Mouse (Mus musculus): ENCODE data around the gene Bmp6. TPM values are rescaled to one million over a fixed set of nuclear protein-coding genes. Genes with fewer than 3 reads are reported as not detected.

Gene Bmp6
- total and polyA plus RNA-seq, 2 experiments from 2014 or later, result 2.0 to 19.2 TPM

DNA sequence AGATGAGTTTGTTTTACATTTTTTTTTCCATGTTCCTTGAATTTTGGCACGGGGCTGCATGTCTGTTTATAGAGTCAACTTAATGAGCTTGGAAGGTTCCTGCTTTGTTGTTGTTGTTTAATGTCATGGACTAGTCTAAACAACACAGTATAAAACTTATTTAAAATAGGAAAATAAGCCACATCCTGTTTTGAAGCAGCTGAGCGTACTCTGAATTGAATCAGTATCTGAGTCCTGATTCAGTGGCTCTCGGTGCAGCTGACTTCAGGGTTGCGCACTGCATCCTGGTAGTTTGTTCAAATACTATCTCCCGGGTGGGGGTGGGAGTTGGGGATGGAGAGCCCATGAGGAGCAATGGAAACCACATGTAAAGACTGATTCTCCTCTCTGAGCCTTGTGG, 48.5 kb downstream of the Bmp6 start:
- H3K27ac ChIP-seq (ENCODE audit: low read depth), result no peak overlapping the region

DNA sequence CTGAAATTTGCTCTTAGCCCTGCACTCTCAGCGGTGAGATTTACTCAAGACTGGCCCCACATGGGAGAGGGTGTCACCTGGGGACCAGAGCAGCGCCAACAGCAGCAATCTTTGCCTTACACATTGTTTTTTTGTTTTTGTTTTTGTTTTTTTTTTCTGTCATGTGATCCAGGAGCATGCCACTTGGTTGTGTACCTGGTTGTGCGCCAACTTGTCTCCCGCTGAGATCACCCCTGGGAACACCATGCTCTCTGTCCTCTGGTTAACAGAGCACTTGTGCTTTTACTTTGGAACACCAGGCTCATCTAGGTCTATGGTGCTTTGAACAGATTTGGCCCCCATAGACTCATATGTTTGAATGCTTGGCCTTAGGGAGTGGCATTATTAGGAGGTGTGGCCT, 50.1 kb downstream of the Bmp6 start:
- 90% methylated on average over 4 of the region's 4 CpGs for WGBS
- Histone ChIP-seq H3K4me1 (ENCODE audit: control insufficient read depth, insufficient read depth) (no peaks in the 10 kb centered on the region), H3K9me3 (replicated peaks; ENCODE audit: control insufficient read depth, low read length) (no peaks in the 10 kb centered on the region), H3K9ac (replicated peaks; ENCODE audit: low read depth, low read length) (no peak overlapping the region), H3K27ac (ENCODE audit: low read depth) (no peak overlapping the region), H3K4me2 (ENCODE audit: low read depth, low read length) (no peak overlapping the region), H3K4me3 (ENCODE audit: low read depth, low read length) (no peak overlapping the region), H3K36me3 (replicated peaks; ENCODE audit: control insufficient read depth, insufficient read depth, low read length) (no peaks in the 10 kb centered on the region), H3K27me3 (ENCODE audit: control insufficient read depth, insufficient read depth, low read length) (no peaks in the 10 kb centered on the region)
- TF ChIP-seq CTCF (IDR thresholded peaks at IDR 0.05; ENCODE audit: low read depth) (no peak), EP300 (IDR thresholded peaks at IDR 0.05; ENCODE audit: low read depth) (no peak)
- DNase-seq (ENCODE audit: low spot score), result no peak
- no peak for ATAC-seq (ENCODE audit: insufficient read depth, low read depth)

More for the DNA sequence above, 48.5 kb downstream of the Bmp6 start:
- ATAC-seq (ENCODE audit: insufficient read depth, low read depth) (no peak), DNase-seq (ENCODE audit: low spot score) (no peak)
- TF ChIP-seq CTCF (IDR thresholded peaks at IDR 0.05; ENCODE audit: low read depth) (no peak), EP300 (IDR thresholded peaks at IDR 0.05; ENCODE audit: low read depth) (no peak)
- Histone ChIP-seq H3K36me3 (replicated peaks; ENCODE audit: control insufficient read depth, insufficient read depth, low read length) (no peaks in the 10 kb centered on the region), H3K4me3 (ENCODE audit: low read depth, low read length) (no peak overlapping the region), H3K4me2 (ENCODE audit: low read depth, low read length) (no peak overlapping the region), H3K9ac (replicated peaks; ENCODE audit: low read depth, low read length) (no peak overlapping the region), H3K4me1 (ENCODE audit: control insufficient read depth, insufficient read depth) (no peaks in the 10 kb centered on the region), H3K27me3 (ENCODE audit: control insufficient read depth, insufficient read depth, low read length) (no peaks in the 10 kb centered on the region), H3K9me3 (replicated peaks; ENCODE audit: control insufficient read depth, low read length) (no peaks in the 10 kb centered on the region)
- 50% methylated on average over 5 of the region's 5 CpGs for WGBS

DNA sequence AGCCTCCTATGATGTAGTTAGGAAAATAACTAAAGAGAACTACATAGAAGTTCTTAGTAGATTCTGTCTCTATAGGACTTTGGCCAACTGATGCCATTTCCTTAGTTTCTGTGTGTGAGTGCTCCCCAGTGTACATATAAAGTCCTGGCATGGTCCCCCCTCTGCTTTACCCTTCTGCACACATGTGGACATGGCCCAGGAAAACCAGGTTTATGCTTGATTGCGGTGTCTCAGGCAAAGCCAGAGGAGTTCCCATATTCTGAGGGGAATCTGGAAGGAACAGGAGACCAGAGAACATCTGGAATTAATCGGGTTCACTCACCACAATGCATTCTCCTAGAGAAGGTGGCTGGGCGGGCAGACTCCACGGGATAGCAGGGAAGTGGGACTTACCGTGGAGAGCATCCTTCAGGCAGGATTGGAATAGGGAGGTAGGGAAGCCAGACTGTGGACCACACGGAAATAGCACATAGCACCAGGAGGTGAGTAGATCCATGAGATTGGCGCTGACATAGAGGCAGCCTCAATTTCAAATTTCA, 52.2 kb downstream of the Bmp6 start:
- WGBS, result 79% methylated on average over 7 of the region's 7 CpGs
- ATAC-seq (ENCODE audit: insufficient read depth, low read depth) (no peak), DNase-seq (ENCODE audit: low spot score) (no peak)
- Histone ChIP-seq H3K4me3 (ENCODE audit: low read depth, low read length) (no peak overlapping the region), H3K36me3 (replicated peaks; ENCODE audit: control insufficient read depth, insufficient read depth, low read length) (no peaks in the 10 kb centered on the region), H3K9me3 (replicated peaks; ENCODE audit: control insufficient read depth, low read length) (no peaks in the 10 kb centered on the region), H3K27me3 (ENCODE audit: control insufficient read depth, insufficient read depth, low read length) (no peaks in the 10 kb centered on the region), H3K9ac (replicated peaks; ENCODE audit: low read depth, low read length) (no peak overlapping the region), H3K27ac (ENCODE audit: low read depth) (no peak overlapping the region), H3K4me2 (ENCODE audit: low read depth, low read length) (no peak overlapping the region), H3K4me1 (ENCODE audit: control insufficient read depth, insufficient read depth) (no peaks in the 10 kb centered on the region)
- TF ChIP-seq EP300 (IDR thresholded peaks at IDR 0.05; ENCODE audit: low read depth) (no peak), CTCF (IDR thresholded peaks at IDR 0.05; ENCODE audit: low read depth) (no peak)

DNA sequence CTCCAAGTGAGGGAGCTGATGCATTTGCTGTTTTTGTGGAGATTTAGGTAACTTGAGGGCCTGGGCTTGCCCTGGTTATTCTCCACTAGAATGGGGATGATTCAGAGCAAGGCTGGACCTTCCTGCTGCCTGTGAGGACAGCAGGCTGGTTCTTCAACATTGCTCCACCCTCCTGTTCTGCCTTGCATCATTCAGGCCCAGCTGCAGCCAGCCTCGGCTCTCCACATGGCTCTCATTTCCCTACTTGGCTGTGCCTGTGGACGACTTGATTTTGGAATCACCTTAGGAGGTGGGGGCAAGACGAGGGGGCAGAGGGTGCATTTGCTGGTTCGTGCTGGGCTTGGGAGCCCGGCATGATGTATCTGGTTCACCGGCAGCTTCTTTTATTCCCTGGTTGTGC, 53.8 kb downstream of the Bmp6 start:
- Histone ChIP-seq H3K4me3 (ENCODE audit: low read depth, low read length) (no peak overlapping the region), H3K4me2 (ENCODE audit: low read depth, low read length) (no peak overlapping the region), H3K27me3 (ENCODE audit: control insufficient read depth, insufficient read depth, low read length) (no peaks in the 10 kb centered on the region), H3K9me3 (replicated peaks; ENCODE audit: control insufficient read depth, low read length) (no peaks in the 10 kb centered on the region), H3K36me3 (replicated peaks; ENCODE audit: control insufficient read depth, insufficient read depth, low read length) (no peaks in the 10 kb centered on the region), H3K9ac (replicated peaks; ENCODE audit: low read depth, low read length) (no peak overlapping the region), H3K27ac (ENCODE audit: low read depth) (no peak overlapping the region), H3K4me1 (ENCODE audit: control insufficient read depth, insufficient read depth) (no peaks in the 10 kb centered on the region)
- no peak for TF ChIP-seq EP300 (IDR thresholded peaks at IDR 0.05; ENCODE audit: low read depth)
- no peak for ATAC-seq (ENCODE audit: insufficient read depth, low read depth)
- WGBS, result 69% methylated on average over 6 of the region's 6 CpGs
- no peak for DNase-seq (ENCODE audit: low spot score)

DNA sequence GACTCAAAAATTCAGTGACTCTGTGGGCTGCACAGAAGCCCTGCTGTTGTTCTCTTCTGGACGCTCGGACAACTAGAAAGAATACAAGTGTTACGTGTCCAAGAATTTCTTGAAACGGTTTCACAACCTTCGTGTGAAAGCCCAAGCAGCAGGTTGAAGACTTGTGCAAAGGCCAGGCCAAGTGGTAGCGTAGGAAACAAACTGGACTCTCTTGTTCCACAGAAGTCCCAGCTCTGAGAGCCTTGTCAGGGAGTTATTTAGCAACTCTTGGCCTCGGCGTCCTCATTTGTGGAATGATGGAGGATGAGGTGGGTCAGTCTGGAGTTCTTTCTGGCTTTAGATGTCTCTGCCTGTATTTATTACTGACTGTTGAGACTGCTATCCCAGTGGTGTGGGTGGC, 55.8 kb downstream of the Bmp6 start:
- no peak overlapping the region for H3K27ac ChIP-seq (ENCODE audit: low read depth)
- ATAC-seq (ENCODE audit: insufficient read depth, low read depth) (no peak), DNase-seq (ENCODE audit: low spot score) (no peak)
- TF ChIP-seq EP300 (IDR thresholded peaks at IDR 0.05; ENCODE audit: low read depth), result no peak
- no peak for TF ChIP-seq CTCF (IDR thresholded peaks at IDR 0.05; ENCODE audit: low read depth)
- H3K9me3 ChIP-seq (replicated peaks; ENCODE audit: control insufficient read depth, low read length), result no peaks in the 10 kb centered on the region
- WGBS, result 78% methylated on average over 8 of the region's 8 CpGs
- no peaks in the 10 kb centered on the region for H3K27me3 ChIP-seq (ENCODE audit: control insufficient read depth, insufficient read depth, low read length)
- H3K4me1 ChIP-seq (ENCODE audit: control insufficient read depth, insufficient read depth), result 0 out of 2 replicates have a peak, but pooled peaks cover 4% of the 10 kb centered on the region
- H3K36me3 ChIP-seq (replicated peaks; ENCODE audit: control insufficient read depth, insufficient read depth, low read length), result no peaks in the 10 kb centered on the region
- no peak overlapping the region for H3K9ac ChIP-seq (replicated peaks; ENCODE audit: low read depth, low read length)
- H3K4me2 ChIP-seq (ENCODE audit: low read depth, low read length), result no peak overlapping the region
- no peak overlapping the region for H3K4me3 ChIP-seq (ENCODE audit: low read depth, low read length)

All from heart, postnatal 0 days (tissue).